Mouse (Mus musculus) thymus, adult 2 months (tissue): Measurements from ENCODE around the gene Ccdc185.

Experiments
- CTCF ChIP-seq: fragments of 200-500 bp; IDR thresholded peaks from 2 replicates; pipeline ENCODE4 v1.5.1; 2012; ENCODE audit warnings: mild to moderate bottlenecking, control low read depth, low read length, moderate library complexity, borderline replicate concordance; ENCODE audit not compliant: control insufficient read depth, poor library complexity, insufficient read depth; ENCODE audit errors: extremely low read depth
- POLR2A ChIP-seq: fragments of 200-500 bp; IDR thresholded peaks from 2 replicates; pipeline ENCODE4 v1.6.1; 2012; ENCODE audit warnings: mild to moderate bottlenecking, low read length, control low read depth, moderate library complexity; ENCODE audit not compliant: control insufficient read depth, poor library complexity, insufficient read depth; ENCODE audit errors: extremely low read depth

- TF ChIP-seq POLR2A, result no peak
- no peak for TF ChIP-seq CTCF
Observed at GRCm38 (mm10) chr1:182747081-182747480, 1.9 kb downstream of the Ccdc185 start.
